Mouse (Mus musculus): ENCODE measurements at regions not wholly inside any gene's neighbourhood (a gene's known extent, or its start where the extent isn't known, plus 50 kb on each side); places are given as distances from the start of the nearest gene placed in this dataset.
A peak's percentile ranks its signal among the peaks of the same experiment; 100 is the strongest.

GRCm38 (mm10) chr1:83835965-83836364 lies 428.0 kb upstream of the Sphkap start:
- DNase-seq (ENCODE audit: low read depth, low spot score), result no peak

GRCm38 (mm10) chr1:83832946-83833345 lies 424.9 kb upstream of the Sphkap start:
- no peak for DNase-seq (ENCODE audit: low read depth, low spot score)

- no peak for DNase-seq (ENCODE audit: low read depth, low spot score)
Measured at GRCm38 (mm10) chr1:83831900-83832535, 424.0 kb upstream of the Sphkap start.

GRCm38 (mm10) chr1:83830025-83830645 lies 422.1 kb upstream of the Sphkap start:
- DNase-seq (ENCODE audit: low read depth, low spot score), result no peak

- DNase-seq (ENCODE audit: low read depth, low spot score), result peak; percentile 16
Measured at GRCm38 (mm10) chr1:83811162-83811561, 403.2 kb upstream of the Sphkap start.

- no peak for DNase-seq (ENCODE audit: low read depth, low spot score)
Measured at GRCm38 (mm10) chr1:83808432-83808831, 400.4 kb upstream of the Sphkap start.

GRCm38 (mm10) chr1:83803345-83804041 lies 395.5 kb upstream of the Sphkap start:
- DNase-seq (ENCODE audit: low read depth, low spot score), result no peak

- DNase-seq (ENCODE audit: low read depth, low spot score), result no peak
Measured at GRCm38 (mm10) chr1:83801759-83802158, 393.8 kb upstream of the Sphkap start.

- DNase-seq (ENCODE audit: low read depth, low spot score), result peak; percentile 3
Measured at GRCm38 (mm10) chr1:83796961-83797891, 389.2 kb upstream of the Sphkap start.

- DNase-seq (ENCODE audit: low read depth, low spot score), result no peak
Measured at GRCm38 (mm10) chr1:83777151-83777550, 369.2 kb upstream of the Sphkap start.

- no peak for DNase-seq (ENCODE audit: low read depth, low spot score)
Measured at GRCm38 (mm10) chr1:83771160-83771559, 363.2 kb upstream of the Sphkap start.

GRCm38 (mm10) chr1:83761499-83761898 lies 353.5 kb upstream of the Sphkap start:
- DNase-seq (ENCODE audit: low read depth, low spot score), result no peak

GRCm38 (mm10) chr1:83756866-83757265 lies 348.9 kb upstream of the Sphkap start:
- no peak for DNase-seq (ENCODE audit: low read depth, low spot score)

GRCm38 (mm10) chr1:83755336-83755735 lies 347.3 kb upstream of the Sphkap start:
- no peak for DNase-seq (ENCODE audit: low read depth, low spot score)

GRCm38 (mm10) chr1:83752976-83753375 lies 345.0 kb upstream of the Sphkap start:
- DNase-seq (ENCODE audit: low read depth, low spot score), result no peak

- DNase-seq (ENCODE audit: low read depth, low spot score), result no peak
Measured at GRCm38 (mm10) chr1:83748974-83749373, 341.0 kb upstream of the Sphkap start.

- DNase-seq (ENCODE audit: low read depth, low spot score), result no peak
Measured at GRCm38 (mm10) chr1:83748061-83748460, 340.1 kb upstream of the Sphkap start.

GRCm38 (mm10) chr1:83747412-83747811 lies 339.4 kb upstream of the Sphkap start:
- no peak for DNase-seq (ENCODE audit: low read depth, low spot score)

- peak; percentile 62 for DNase-seq (ENCODE audit: low read depth, low spot score)
Measured at GRCm38 (mm10) chr1:83746036-83746435, 338.0 kb upstream of the Sphkap start.

- peak; percentile 37 for DNase-seq (ENCODE audit: low read depth, low spot score)
Measured at GRCm38 (mm10) chr1:83736428-83737117, 328.6 kb upstream of the Sphkap start.

- DNase-seq (ENCODE audit: low read depth, low spot score), result no peak
Measured at GRCm38 (mm10) chr1:83731682-83732081, 323.7 kb upstream of the Sphkap start.

Data from forelimb bud, embryonic 11.5 days (tissue).